Mouse (Mus musculus) C2C12 (cell line): ENCODE measurements around the gene Paics.

Experiments used
- CEBPB ChIP-seq: IDR thresholded peaks from one replicate; pipeline ENCODE4 v1.6.1; 2011; ENCODE audit warnings: low read depth, mild to moderate bottlenecking, control low read depth, moderate library complexity
- CTCF ChIP-seq: IDR thresholded peaks from one replicate; pipeline ENCODE4 v1.5.1; 2011; ENCODE audit not compliant: control insufficient read depth, insufficient read depth, insufficient read length
- MYOG ChIP-seq: IDR thresholded peaks from one replicate; pipeline ENCODE4 v1.6.1; 2011; ENCODE audit not compliant: control insufficient read depth, insufficient read length; ENCODE audit errors: extremely low read depth
- USF1 ChIP-seq: IDR thresholded peaks from one replicate; pipeline ENCODE4 v1.6.1; 2011; ENCODE audit warnings: low read depth, mild to moderate bottlenecking, control low read depth, moderate library complexity

DNA sequence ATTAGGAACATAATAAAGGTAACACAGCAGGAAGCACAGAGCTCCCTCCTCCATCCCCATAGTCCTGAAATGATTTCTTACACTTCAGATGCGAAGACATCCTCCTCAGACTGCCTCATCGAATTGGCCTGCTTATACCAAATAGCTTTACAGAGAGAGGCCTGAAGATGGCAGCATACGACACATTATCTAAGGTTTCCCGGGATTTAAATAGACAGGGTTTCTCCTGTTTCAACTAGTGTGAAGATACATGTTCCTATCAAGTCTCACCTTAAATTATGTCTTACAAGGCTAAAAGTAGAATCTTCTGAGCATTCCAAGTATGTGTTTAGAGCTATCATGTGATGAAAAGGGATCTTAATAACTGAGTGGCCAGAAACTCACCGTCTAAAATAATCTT, 47.3 kb downstream of the Paics start:
- TF ChIP-seq CTCF (no peak), USF1 (no peak), CEBPB (no peak), MYOG (no peak)
